In genomic region chr1:90502371-90502770, GRCm38 (mm10) we compare ENCODE assay signal across 16 mouse cellular contexts.
"Had no signal": no experiment of that assay in that cellular context is flagged by ENCODE, and none has a peak within 500 bp of the region (broad histone marks: within the 10 kb centered on the region; RNA-seq: fewer than 3 reads in every experiment).

No protein-coding gene starts in this region.

- H3K4me3 ChIP-seq: midbrain, embryonic 12.5 days; myocyte; neural tube, embryonic 13.5 days; neural tube, embryonic 15.5 days had no signal

- DNase-seq: lung, embryonic 14.5 days; lung, postnatal 10 days; lung, postnatal 4 days; retina, postnatal 1 day; right cerebral cortex, adult 18-20 months; right cerebral cortex, postnatal 25 days; right cerebral cortex, postnatal 4 days; spleen, adult 18-20 months; thymus, adult 18-20 months; thymus, postnatal 14 days; thymus, postnatal 36 days had no signal

- ATAC-seq: midbrain, embryonic 16.5 days had no signal

- H3K27ac ChIP-seq: midbrain, embryonic 12.5 days; neural tube, embryonic 13.5 days; neural tube, embryonic 15.5 days had no signal

- H3K27me3 ChIP-seq: midbrain, embryonic 12.5 days; neural tube, embryonic 13.5 days; neural tube, embryonic 15.5 days had no signal

- H3K9ac ChIP-seq: lung, embryonic 14.5 days; midbrain, embryonic 12.5 days; neural tube, embryonic 13.5 days; neural tube, embryonic 15.5 days had no signal

- H3K4me2 ChIP-seq: lung, embryonic 14.5 days; midbrain, embryonic 12.5 days; neural tube, embryonic 13.5 days; neural tube, embryonic 15.5 days had no signal

- H3K9me3 ChIP-seq: neural tube, embryonic 15.5 days had no signal

- H3K36me3 ChIP-seq: midbrain, embryonic 12.5 days; neural tube, embryonic 13.5 days; neural tube, embryonic 15.5 days had no signal
